Mouse (Mus musculus): ENCODE results near the gene Gps2. TPM values are rescaled to one million over a fixed set of nuclear protein-coding genes. Genes with fewer than 3 reads are reported as not detected.

Gene Gps2
- polyA plus RNA-seq, 1 experiment from 2014 or later, result 81.7 TPM

- no peak overlapping the region for H3K9ac ChIP-seq
These were observed 34.7 kb upstream of the Gps2 start for GRCm38 (mm10) chr11:69878952-69879351.

GRCm38 (mm10) chr11:69879711-69880110 lies 34.0 kb upstream of the Gps2 start:
- ATAC-seq (ENCODE audit: borderline replicate concordance, extremely low read depth, low FRiP score, low TSS enrichment), result no peak
- no peak overlapping the region for H3K27ac ChIP-seq
- H3K4me3 ChIP-seq, result peak overlapping the region; percentile 51
- no peaks in the 10 kb centered on the region for H3K27me3 ChIP-seq
- 41% methylated on average over 15 of the region's 15 CpGs for WGBS
- H3K4me2 ChIP-seq, result peak overlapping the region; percentile 78
- H3K9ac ChIP-seq, result peak overlapping the region; percentile 51
- peaks cover 72% of the 10 kb centered on the region for H3K4me1 ChIP-seq
- H3K9me3 ChIP-seq, result no peaks in the 10 kb centered on the region
- no peaks in the 10 kb centered on the region for H3K36me3 ChIP-seq

More at GRCm38 (mm10) chr11:69878952-69879351, 34.7 kb upstream of the Gps2 start:
- peak overlapping the region; percentile 0; the same call in 1 of the 2 replicates for H3K4me3 ChIP-seq
- peak overlapping the region; percentile 78 for H3K4me2 ChIP-seq
- H3K4me1 ChIP-seq, result peaks cover 67% of the 10 kb centered on the region
- H3K27me3 ChIP-seq, result no peaks in the 10 kb centered on the region
- ATAC-seq (ENCODE audit: borderline replicate concordance, extremely low read depth, low FRiP score, low TSS enrichment), result no peak
- WGBS, result 77% methylated on average over 6 of the region's 6 CpGs
- H3K27ac ChIP-seq, result no peak overlapping the region
- no peaks in the 10 kb centered on the region for H3K9me3 ChIP-seq
- H3K36me3 ChIP-seq, result no peaks in the 10 kb centered on the region

- 0% methylated on average over 18 of the region's 18 CpGs for WGBS
- peak; percentile 20 for ATAC-seq (ENCODE audit: borderline replicate concordance, extremely low read depth, low FRiP score, low TSS enrichment)
- Histone ChIP-seq H3K4me1 (peaks cover 69% of the 10 kb centered on the region), H3K36me3 (no peaks in the 10 kb centered on the region), H3K9ac (peak overlapping the region; percentile 51), H3K27ac (peak overlapping the region; percentile 94), H3K4me3 (peak overlapping the region; percentile 51), H3K27me3 (no peaks in the 10 kb centered on the region), H3K4me2 (peak overlapping the region; percentile 78), H3K9me3 (no peaks in the 10 kb centered on the region)
These were observed 33.2 kb upstream of the Gps2 start for GRCm38 (mm10) chr11:69880506-69880852.

- Histone ChIP-seq H3K36me3 (no peaks in the 10 kb centered on the region), H3K4me3 (peak within 1 kb of the TSS; percentile 51), H3K9ac (peak within 1 kb of the TSS; percentile 51), H3K9me3 (no peaks in the 10 kb centered on the region), H3K27ac (peak within 1 kb of the TSS; percentile 94), H3K4me2 (peak within 1 kb of the TSS; percentile 78), H3K4me1 (peaks cover 64% of the 10 kb centered on the region), H3K27me3 (no peaks in the 10 kb centered on the region)
- WGBS, result 0% methylated on average over 46 of the region's 46 CpGs
- ATAC-seq (ENCODE audit: borderline replicate concordance, extremely low read depth, low FRiP score, low TSS enrichment), result peak; percentile 92
These were observed 32.7 kb upstream of the Gps2 start, which contains the start of gene Kctd11 for GRCm38 (mm10) chr11:69880853-69881603. Gene Kctd11 (minus strand): TSS chr11:69881406.

GRCm38 (mm10) chr11:69881787-69882670 lies 31.7 kb upstream of the Gps2 start:
- peak overlapping the region; percentile 78 for H3K4me2 ChIP-seq
- H3K27me3 ChIP-seq, result no peaks in the 10 kb centered on the region
- peak overlapping the region; percentile 51 for H3K9ac ChIP-seq
- no peaks in the 10 kb centered on the region for H3K36me3 ChIP-seq
- H3K27ac ChIP-seq, result peak overlapping the region; percentile 94
- H3K4me3 ChIP-seq, result peak overlapping the region; percentile 51
- H3K4me1 ChIP-seq, result peaks cover 54% of the 10 kb centered on the region
- H3K9me3 ChIP-seq, result no peaks in the 10 kb centered on the region
- WGBS, result 54% methylated on average over 21 of the region's 21 CpGs
- no peak for ATAC-seq (ENCODE audit: borderline replicate concordance, extremely low read depth, low FRiP score, low TSS enrichment)

- Histone ChIP-seq H3K4me2 (no peak overlapping the region), H3K9me3 (no peaks in the 10 kb centered on the region), H3K4me1 (peaks cover 44% of the 10 kb centered on the region), H3K9ac (no peak overlapping the region), H3K27ac (no peak overlapping the region), H3K4me3 (no peak overlapping the region), H3K27me3 (no peaks in the 10 kb centered on the region), H3K36me3 (no peaks in the 10 kb centered on the region)
- no peak for ATAC-seq (ENCODE audit: borderline replicate concordance, extremely low read depth, low FRiP score, low TSS enrichment)
- 58% methylated on average over 4 of the region's 4 CpGs for WGBS
These were observed 30.6 kb upstream of the Gps2 start for GRCm38 (mm10) chr11:69883066-69883465.

GRCm38 (mm10) chr11:69883527-69884151 lies 30.0 kb upstream of the Gps2 start:
- Histone ChIP-seq H3K4me1 (peaks cover 38% of the 10 kb centered on the region), H3K27me3 (no peaks in the 10 kb centered on the region), H3K36me3 (no peaks in the 10 kb centered on the region), H3K27ac (0 out of 2 replicates have a peak overlapping the region, but pooled peaks have one; percentile 32), H3K4me3 (no peak overlapping the region), H3K4me2 (no peak overlapping the region), H3K9me3 (no peaks in the 10 kb centered on the region), H3K9ac (no peak overlapping the region)
- no peak for ATAC-seq (ENCODE audit: borderline replicate concordance, extremely low read depth, low FRiP score, low TSS enrichment)
- 75% methylated on average over 8 of the region's 8 CpGs for WGBS

- ATAC-seq (ENCODE audit: borderline replicate concordance, extremely low read depth, low FRiP score, low TSS enrichment), result no peak
- Histone ChIP-seq H3K36me3 (no peaks in the 10 kb centered on the region), H3K4me2 (peak overlapping the region; percentile 19), H3K4me3 (no peak overlapping the region), H3K27me3 (no peaks in the 10 kb centered on the region), H3K27ac (0 out of 2 replicates have a peak overlapping the region, but pooled peaks have one; percentile 32), H3K9me3 (no peaks in the 10 kb centered on the region), H3K4me1 (peaks cover 32% of the 10 kb centered on the region), H3K9ac (no peak overlapping the region)
- WGBS, result 43% methylated on average over 9 of the region's 9 CpGs
These were observed 29.4 kb upstream of the Gps2 start for GRCm38 (mm10) chr11:69884240-69884639.

- Histone ChIP-seq H3K9ac (no peak overlapping the region), H3K4me3 (no peak overlapping the region), H3K9me3 (no peaks in the 10 kb centered on the region), H3K4me1 (peaks cover 28% of the 10 kb centered on the region), H3K27ac (0 out of 2 replicates have a peak overlapping the region, but pooled peaks have one; percentile 32), H3K27me3 (no peaks in the 10 kb centered on the region), H3K4me2 (peak overlapping the region; percentile 19), H3K36me3 (no peaks in the 10 kb centered on the region)
- WGBS, result 70% methylated on average over 8 of the region's 8 CpGs
- ATAC-seq (ENCODE audit: borderline replicate concordance, extremely low read depth, low FRiP score, low TSS enrichment), result no peak
These were observed 29.0 kb upstream of the Gps2 start for GRCm38 (mm10) chr11:69884663-69885062.

GRCm38 (mm10) chr11:69886907-69887635 lies 26.6 kb upstream of the Gps2 start:
- no peak overlapping the region for H3K4me3 ChIP-seq
- ATAC-seq (ENCODE audit: borderline replicate concordance, extremely low read depth, low FRiP score, low TSS enrichment), result no peak
- WGBS, result 55% methylated on average over 8 of the region's 8 CpGs
- H3K4me1 ChIP-seq, result peaks cover 23% of the 10 kb centered on the region
- no peaks in the 10 kb centered on the region for H3K9me3 ChIP-seq
- no peak overlapping the region for H3K9ac ChIP-seq
- H3K4me2 ChIP-seq, result no peak overlapping the region
- H3K36me3 ChIP-seq, result no peaks in the 10 kb centered on the region
- H3K27ac ChIP-seq, result no peak overlapping the region
- H3K27me3 ChIP-seq, result no peaks in the 10 kb centered on the region

- 29% methylated on average over 4 of the region's 4 CpGs for WGBS
- ATAC-seq (ENCODE audit: borderline replicate concordance, extremely low read depth, low FRiP score, low TSS enrichment), result 0 out of 2 replicates have a peak, but pooled peaks have one; percentile 29
These were observed 22.2 kb upstream of the Gps2 start for GRCm38 (mm10) chr11:69891482-69891881.

More at GRCm38 (mm10) chr11:69891482-69891881, 22.2 kb upstream of the Gps2 start:
- H3K4me2 ChIP-seq, result no peak overlapping the region
- H3K27ac ChIP-seq, result 0 out of 2 replicates have a peak overlapping the region, but pooled peaks have one; percentile 39
- no peaks in the 10 kb centered on the region for H3K27me3 ChIP-seq
- H3K9ac ChIP-seq, result no peak overlapping the region
- no peaks in the 10 kb centered on the region for H3K36me3 ChIP-seq
- H3K4me3 ChIP-seq, result no peak overlapping the region
- H3K9me3 ChIP-seq, result no peaks in the 10 kb centered on the region
- H3K4me1 ChIP-seq, result peaks cover 14% of the 10 kb centered on the region
